Mouse (Mus musculus) c-Kit-positive CD71-positive TER-119-negative erythroid progenitor cells, embryonic 14.5 days (primary cell): ENCODE measurements around the gene Tmem53.
A peak's percentile ranks its signal among the peaks of the same experiment; 100 is the strongest.

Experiments
- DNase-seq: peaks from one replicate; pipeline ENCODE4 v3.0.0-alpha.2; 2013; ENCODE audit warnings: low read depth

Tmem53 gene

GRCm38 (mm10) chr4:117281090-117281845 lies 29.5 kb downstream of the Tmem53 start:
- no peak for DNase-seq

DNA sequence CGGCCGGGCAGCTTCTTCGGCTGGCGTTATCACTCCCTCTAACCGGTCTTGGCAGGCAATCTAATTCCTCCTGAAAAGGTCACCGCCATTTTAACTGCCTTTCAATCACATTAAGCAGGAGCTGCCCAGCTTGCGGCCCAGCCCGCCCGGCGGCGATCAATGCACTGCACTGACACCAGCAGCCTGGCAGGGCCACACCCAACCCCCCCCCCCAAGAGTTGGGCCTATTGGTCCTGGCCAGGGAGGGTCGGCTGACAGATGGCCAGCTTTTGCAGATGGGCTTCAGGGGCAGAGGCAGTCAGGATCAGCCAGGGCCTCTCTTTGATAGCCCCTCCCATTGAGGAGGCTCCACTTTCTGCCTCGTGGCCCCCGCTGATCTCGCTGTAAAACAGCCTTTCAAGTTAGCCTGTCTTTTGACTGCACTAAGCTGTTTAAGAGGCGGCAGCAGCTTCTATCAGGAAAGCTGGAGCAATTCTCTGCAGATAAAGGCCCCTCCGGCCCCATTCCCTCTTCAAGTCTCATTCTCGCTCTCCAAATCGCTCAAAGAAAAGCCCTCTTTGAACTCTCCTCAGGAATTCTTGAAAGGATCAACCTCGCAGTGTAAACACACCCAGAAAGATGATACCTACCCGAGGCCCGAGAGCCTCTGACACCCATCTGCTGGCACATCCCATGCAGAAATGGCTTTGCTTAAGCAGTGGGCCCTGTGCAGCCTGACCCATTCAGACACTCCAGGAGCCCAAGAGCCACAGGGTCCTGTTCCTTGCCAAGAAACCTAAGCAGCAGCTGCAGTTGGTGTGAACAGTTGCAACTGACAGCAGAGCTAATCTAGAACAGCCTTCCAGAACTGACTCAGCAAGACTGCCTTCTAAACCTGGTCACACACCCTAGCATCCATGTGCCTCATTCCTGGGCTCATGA lies 31.8 kb downstream of the Tmem53 start:
- DNase-seq: no peak

- no peak for DNase-seq
These were observed 32.6 kb downstream of the Tmem53 start for GRCm38 (mm10) chr4:117284363-117284762.

GRCm38 (mm10) chr4:117288277-117288926 lies 36.7 kb downstream of the Tmem53 start:
- peak; percentile 46 for DNase-seq

GRCm38 (mm10) chr4:117288927-117289801 lies 37.4 kb downstream of the Tmem53 start:
- peak; percentile 46 for DNase-seq

GRCm38 (mm10) chr4:117291696-117292095 lies 39.9 kb downstream of the Tmem53 start:
- no peak for DNase-seq

DNA sequence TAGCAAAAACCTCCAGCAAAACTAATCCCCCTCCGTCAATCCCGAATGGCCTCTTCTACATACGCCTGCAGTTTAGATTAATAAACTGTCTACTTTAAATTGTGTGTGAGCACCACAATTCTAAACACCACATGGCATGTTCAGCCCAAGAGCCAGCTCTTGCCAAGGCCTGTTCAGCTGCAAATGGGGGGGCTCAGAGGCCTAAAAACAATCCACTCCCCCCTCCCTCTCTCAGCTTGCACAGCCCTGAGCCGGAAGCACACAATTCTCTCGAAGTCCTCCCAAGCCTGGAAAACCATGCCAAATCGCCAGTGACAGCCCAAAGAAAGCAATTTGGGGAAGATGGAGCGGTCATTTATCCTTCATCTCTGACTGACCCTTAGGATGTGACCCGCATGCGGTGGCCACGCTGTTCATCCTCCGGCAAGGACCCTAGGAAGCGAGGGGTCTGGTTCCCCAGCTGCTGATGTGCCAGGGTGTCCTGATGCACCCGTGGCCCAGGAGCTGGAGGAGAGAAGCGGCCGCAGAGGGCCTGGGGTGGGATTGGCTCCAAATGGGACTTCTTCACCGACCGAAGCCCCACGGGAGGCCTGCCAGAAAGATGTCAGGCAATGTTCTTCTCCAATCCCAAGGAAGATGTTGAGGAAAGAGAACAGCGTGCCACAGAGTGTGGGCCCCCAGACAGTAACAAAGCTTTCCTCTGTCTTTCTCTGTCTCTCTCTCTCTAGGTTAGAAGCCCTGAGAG lies 45.3 kb downstream of the Tmem53 start:
- no peak for DNase-seq

GRCm38 (mm10) chr4:117297819-117298218 lies 46.1 kb downstream of the Tmem53 start:
- DNase-seq: no peak

DNA sequence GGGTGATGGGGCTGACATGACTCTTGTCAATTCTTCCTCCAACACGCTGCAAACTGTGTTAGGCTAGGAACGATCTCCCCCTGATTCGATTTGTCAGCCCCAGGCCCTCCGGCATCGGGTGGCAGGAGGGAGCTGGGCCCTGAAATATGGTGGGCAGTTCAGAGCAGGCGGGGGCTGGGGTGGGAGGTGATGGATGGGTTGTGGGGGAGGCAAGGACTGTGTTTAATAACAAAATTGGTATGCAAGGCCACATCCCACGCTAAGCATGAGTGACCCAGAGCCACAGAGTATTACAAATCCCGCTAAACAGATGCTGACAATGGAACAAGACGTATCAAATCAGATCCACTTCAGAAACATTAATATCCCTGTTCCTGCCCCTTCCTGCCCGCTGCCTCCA lies 48.2 kb downstream of the Tmem53 start:
- no peak for DNase-seq

DNA sequence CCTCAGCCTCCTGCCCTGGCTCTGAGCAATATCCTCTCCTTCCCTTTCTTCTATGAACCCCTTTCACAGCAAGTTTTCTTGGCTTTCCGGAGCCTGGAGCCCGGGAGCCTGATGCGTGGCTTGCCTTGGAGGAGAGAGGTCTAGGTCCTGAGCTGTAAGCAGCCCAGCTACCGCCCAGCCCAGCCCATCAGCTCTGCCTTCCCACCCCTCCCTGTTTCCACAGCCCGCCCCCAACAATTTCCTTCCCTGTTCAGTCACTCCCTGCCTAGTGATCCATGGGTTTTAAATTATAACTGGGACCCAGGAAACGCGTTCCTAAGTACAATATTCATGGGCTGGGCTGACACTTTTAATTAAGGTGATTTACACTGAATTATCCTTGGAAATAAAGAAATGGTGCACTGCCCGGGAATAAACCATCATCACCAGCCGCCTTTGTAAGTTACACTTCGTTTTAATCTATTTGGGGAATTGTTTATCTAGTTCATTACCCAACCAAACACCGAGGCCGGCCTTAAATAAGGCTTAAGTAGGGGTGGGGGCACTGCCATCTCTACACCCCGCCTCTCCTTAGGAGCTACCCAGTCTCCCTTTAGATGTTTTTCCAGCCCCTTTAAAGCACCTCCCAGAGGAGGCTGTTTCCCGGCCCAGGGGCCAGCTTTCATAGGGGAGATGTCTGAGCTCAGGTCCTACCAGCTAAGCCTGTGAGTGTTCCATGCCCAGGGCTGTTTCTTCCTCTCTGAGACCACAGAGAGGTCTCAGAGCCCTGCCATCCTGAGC lies 50.5 kb downstream of the Tmem53 start:
- no peak for DNase-seq

DNA sequence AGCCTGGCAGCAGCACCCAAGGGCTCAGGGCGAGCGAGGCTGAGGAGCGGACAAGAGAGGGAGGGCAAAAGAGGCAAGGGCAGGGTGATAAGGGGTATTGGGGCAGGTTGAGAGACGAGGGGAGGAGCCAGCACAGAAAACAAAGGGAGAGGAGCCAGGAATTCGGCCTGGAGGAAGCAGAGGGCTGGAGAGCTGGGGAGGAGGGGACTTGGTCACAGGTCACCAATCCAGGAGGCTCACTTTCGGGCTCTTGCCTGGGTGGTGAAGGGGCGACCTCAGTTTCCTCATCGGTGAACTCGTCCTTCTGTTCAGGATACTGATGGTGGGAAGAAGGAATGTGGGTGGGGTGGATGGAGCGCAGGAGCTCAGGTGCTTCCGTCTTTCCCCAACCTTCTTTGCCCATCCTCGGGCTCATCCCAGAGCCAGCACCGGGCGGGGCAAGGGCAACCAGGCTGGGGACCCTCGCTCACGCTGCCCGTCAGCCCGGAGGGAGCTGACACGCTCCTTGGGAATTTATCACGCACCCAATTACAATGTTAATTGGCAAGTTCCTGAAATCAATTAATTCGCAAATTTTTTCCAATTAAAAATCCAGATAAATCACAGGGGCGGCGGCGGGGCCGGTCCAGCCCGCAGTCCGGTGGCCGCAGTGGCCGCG lies 52.0 kb downstream of the Tmem53 start:
- DNase-seq: no peak

GRCm38 (mm10) chr4:117304239-117305025 lies 52.7 kb downstream of the Tmem53 start:
- DNase-seq: no peak

DNA sequence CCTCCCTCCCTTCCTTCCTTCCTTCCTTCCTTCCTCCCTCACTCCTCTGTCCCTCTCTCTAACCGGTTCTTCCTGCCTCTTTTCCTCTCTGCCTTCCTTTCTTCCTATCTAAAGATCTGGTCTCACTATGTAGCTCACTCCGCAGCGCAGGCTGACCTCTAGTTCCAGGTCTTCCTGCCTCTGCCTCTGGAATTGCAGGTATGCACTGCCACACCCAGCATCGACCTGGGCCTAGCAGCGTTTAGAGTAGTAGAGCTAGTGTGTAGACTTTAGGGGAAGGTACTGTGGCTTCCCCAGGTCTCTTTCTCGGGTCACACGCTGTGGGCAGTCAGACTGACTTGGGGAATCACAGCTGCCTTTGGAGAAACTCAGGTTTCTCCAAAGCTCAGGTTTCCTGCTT lies 53.7 kb downstream of the Tmem53 start:
- no peak for DNase-seq

GRCm38 (mm10) chr4:117307270-117307669 lies 55.5 kb downstream of the Tmem53 start:
- no peak for DNase-seq

- no peak for DNase-seq
These were observed 57.7 kb downstream of the Tmem53 start for GRCm38 (mm10) chr4:117309427-117309826.

- no peak for DNase-seq
These were observed 60.1 kb downstream of the Tmem53 start for GRCm38 (mm10) chr4:117311891-117312290.

DNA sequence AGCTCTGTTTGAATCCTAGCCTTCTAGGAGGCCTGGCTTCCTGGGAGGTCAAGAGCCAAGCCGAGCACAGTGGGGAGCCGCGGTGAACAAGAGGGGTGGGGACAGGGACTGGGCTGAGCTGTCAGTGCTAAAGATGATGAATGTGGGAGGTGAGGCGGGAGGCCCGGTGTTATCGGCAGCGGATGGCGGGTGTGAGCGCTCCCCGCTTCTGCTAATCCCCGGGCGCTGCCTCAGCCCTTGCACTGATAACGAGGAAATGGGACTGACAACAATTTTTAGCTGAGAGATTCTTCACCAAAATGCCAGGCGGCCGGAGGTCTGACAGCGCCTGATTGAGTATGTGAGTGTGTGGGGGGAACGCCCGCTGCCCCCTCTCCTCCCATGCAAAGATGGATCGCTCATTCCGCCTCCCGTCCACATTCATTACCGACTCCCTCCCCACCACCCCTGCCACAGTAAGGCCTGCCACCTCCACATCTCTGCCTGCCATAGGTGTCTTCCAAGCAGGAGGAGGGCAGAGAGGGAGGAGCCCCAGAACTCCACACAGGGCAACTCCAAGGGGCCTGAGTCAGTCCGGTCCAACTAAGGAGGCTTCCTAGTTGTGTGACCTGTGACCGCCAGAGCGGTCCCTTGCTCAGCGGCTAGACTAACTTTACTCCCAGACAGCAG lies 60.8 kb downstream of the Tmem53 start:
- peak; percentile 74 for DNase-seq

DNA sequence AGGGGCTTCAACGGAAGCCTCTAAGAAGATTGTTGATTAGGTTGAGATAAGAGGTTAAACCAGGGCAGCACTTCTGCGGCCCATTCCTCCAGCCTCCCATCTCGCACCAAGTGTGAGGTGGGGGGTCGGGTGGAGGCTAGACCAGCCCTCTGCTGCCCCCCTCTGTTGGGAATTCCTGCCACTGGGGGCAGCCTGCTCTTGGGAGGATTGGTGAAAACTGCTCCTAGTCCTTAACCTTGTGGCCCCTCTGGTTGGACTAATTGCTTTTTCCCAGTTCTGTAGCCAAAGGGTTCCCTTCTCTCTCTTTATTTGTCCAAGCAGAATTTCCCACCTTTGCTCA lies 61.3 kb downstream of the Tmem53 start:
- DNase-seq: peak; percentile 16
